Mouse (Mus musculus) midbrain, embryonic 11.5 days (tissue): ENCODE results near the gene Poldip3. TPM values are rescaled to one million over a fixed set of nuclear protein-coding genes. Genes with fewer than 3 reads are reported as not detected.

Experiments
- ATAC-seq: fragments of 200-750 bp; cut with Nextera tagmentation; 2 replicates; pipeline ENCODE4 v1.8.0; 2017; ENCODE audit warnings: moderate TSS enrichment, moderate library complexity; ENCODE audit not compliant: low FRiP score
- DNase-seq: peaks from one replicate; pipeline ENCODE4 v3.0.0; 2015; ENCODE audit warnings: low spot score; ENCODE audit errors: missing footprints
- H3K27ac ChIP-seq: fragments of 300-500 bp; sonication (generic); 2 replicates; pipeline ENCODE4 v1.5.1; 2014; ENCODE audit warnings: low read depth, low read length
- H3K27me3 ChIP-seq: fragments of 300-500 bp; sonication (generic); 2 replicates; pipeline ENCODE4 v1.6.1; 2014; ENCODE audit warnings: mild to moderate bottlenecking, low read length, moderate library complexity, mixed read lengths; ENCODE audit not compliant: control insufficient read depth, insufficient read depth
- H3K36me3 ChIP-seq: fragments of 300-500 bp; sonication (generic); 2 replicates; pipeline ENCODE4 v1.6.1; 2014; ENCODE audit warnings: mild to moderate bottlenecking, low read length, moderate library complexity, mixed read lengths; ENCODE audit not compliant: control insufficient read depth, insufficient read depth
- H3K4me1 ChIP-seq: fragments of 300-500 bp; sonication (generic); 2 replicates; pipeline ENCODE4 v1.6.1; 2014; ENCODE audit warnings: low read length; ENCODE audit not compliant: control insufficient read depth, insufficient read depth
- H3K4me2 ChIP-seq: fragments of 300-500 bp; sonication (generic); 2 replicates; pipeline ENCODE4 v1.6.1; 2014; ENCODE audit warnings: mild to moderate bottlenecking, moderate library complexity
- H3K4me3 ChIP-seq: fragments of 300-500 bp; sonication (generic); 2 replicates; pipeline ENCODE4 v1.5.1; 2014; ENCODE audit warnings: low read depth, low read length
- H3K9ac ChIP-seq: fragments of 300-500 bp; sonication (generic); 2 replicates; pipeline ENCODE4 v1.6.1; 2014; ENCODE audit warnings: low read length
- H3K9me3 ChIP-seq: fragments of 300-500 bp; sonication (generic); 2 replicates; pipeline ENCODE4 v1.6.1; 2016; ENCODE audit warnings: low read length; ENCODE audit not compliant: control insufficient read depth
- WGBS: fragments of 180-500 bp; shearing (Covaris S2); extraction: QIAGEN DNeasy Blood & Tissue Kit; methylation state at CpG from one replicate; pipeline ENCODE4 v1.1.7; 2014; 5-methylcytosine and 5-hydroxymethylcytosine counted together
- polyA plus RNA-seq: library from polyadenylated mRNA; unstranded; fragments of >200 nt; fragmentation: Nextera tagmentation; extraction: Ambion mirVana; gene quantifications from 2 replicates; pipeline ENCODE4 v1.2.1, GENCODE M21; 2014

Poldip3 gene
- polyA plus RNA-seq, 1 experiment from 2014 or later = 167 TPM

- WGBS = 1% methylated on average over 67 of the region's 67 CpGs
- peak; percentile 97 for ATAC-seq
- peak overlapping the region; percentile 95 for H3K4me2 ChIP-seq
- peak; percentile 100 for DNase-seq
- H3K27me3 ChIP-seq = no peaks in the 10 kb centered on the region
- H3K9ac ChIP-seq = peak overlapping the region; percentile 88
- H3K9me3 ChIP-seq = no peaks in the 10 kb centered on the region
- peak overlapping the region; percentile 72 for H3K27ac ChIP-seq
- H3K4me1 ChIP-seq = peaks cover 10% of the 10 kb centered on the region
- peak overlapping the region; percentile 85 for H3K4me3 ChIP-seq
- H3K36me3 ChIP-seq = no peaks in the 10 kb centered on the region
These were observed 22.7 kb upstream of the Poldip3 start for GRCm38 (mm10) chr15:83171712-83172481.

GRCm38 (mm10) chr15:83170956-83171659 is 21.9 kb upstream of the Poldip3 start:
- peak overlapping the region; percentile 88 for H3K9ac ChIP-seq
- peak overlapping the region; percentile 95 for H3K4me2 ChIP-seq
- H3K27ac ChIP-seq = no peak overlapping the region
- no peaks in the 10 kb centered on the region for H3K9me3 ChIP-seq
- DNase-seq = peak; percentile 77
- H3K36me3 ChIP-seq = no peaks in the 10 kb centered on the region
- no peak for ATAC-seq
- no peaks in the 10 kb centered on the region for H3K27me3 ChIP-seq
- H3K4me1 ChIP-seq = peaks cover 10% of the 10 kb centered on the region
- peak overlapping the region; percentile 85 for H3K4me3 ChIP-seq
- WGBS = 66% methylated on average over 8 of the region's 8 CpGs

GRCm38 (mm10) chr15:83169772-83170722 is 20.9 kb upstream of the Poldip3 start:
- no peak for ATAC-seq
- H3K4me1 ChIP-seq = peaks cover 10% of the 10 kb centered on the region
- no peak overlapping the region for H3K9ac ChIP-seq
- no peak overlapping the region for H3K27ac ChIP-seq
- WGBS = 91% methylated on average over 8 of the region's 8 CpGs
- no peaks in the 10 kb centered on the region for H3K27me3 ChIP-seq
- H3K9me3 ChIP-seq = no peaks in the 10 kb centered on the region
- no peak overlapping the region for H3K4me2 ChIP-seq
- no peak overlapping the region for H3K4me3 ChIP-seq
- DNase-seq = peak; percentile 57
- no peaks in the 10 kb centered on the region for H3K36me3 ChIP-seq

- H3K27me3 ChIP-seq = no peaks in the 10 kb centered on the region
- no peak overlapping the region for H3K27ac ChIP-seq
- H3K9me3 ChIP-seq = no peaks in the 10 kb centered on the region
- DNase-seq = peak; percentile 49
- no peak overlapping the region for H3K4me3 ChIP-seq
- H3K4me1 ChIP-seq = peaks cover 10% of the 10 kb centered on the region
- no peak for ATAC-seq
- no peak overlapping the region for H3K4me2 ChIP-seq
- no peaks in the 10 kb centered on the region for H3K36me3 ChIP-seq
- WGBS = 78% methylated on average over 7 of the region's 7 CpGs
- no peak overlapping the region for H3K9ac ChIP-seq
These were observed 19.9 kb upstream of the Poldip3 start for GRCm38 (mm10) chr15:83168875-83169771.

DNA sequence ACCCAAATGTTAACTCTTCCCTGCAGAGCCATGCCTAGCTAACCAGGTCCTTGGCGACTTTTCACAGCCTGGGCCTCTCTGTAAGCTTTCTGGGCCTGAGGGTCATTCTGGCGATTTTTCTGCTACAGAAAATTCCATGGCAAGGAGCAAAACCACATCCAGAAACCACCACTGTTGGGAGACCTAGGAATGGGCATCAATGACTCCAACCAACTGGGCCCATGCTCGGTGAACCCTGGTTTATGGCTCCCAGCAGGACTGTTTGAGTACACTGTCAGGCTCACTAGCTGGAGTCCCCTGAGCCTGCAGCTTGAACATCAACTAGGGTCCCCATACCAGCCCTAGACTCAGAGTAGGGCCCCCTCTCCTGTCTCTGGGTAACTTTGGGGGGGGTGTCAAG is 19.1 kb upstream of the Poldip3 start:
- no peak for ATAC-seq
- Histone ChIP-seq H3K9ac (no peak overlapping the region), H3K36me3 (no peaks in the 10 kb centered on the region), H3K4me1 (peaks cover 10% of the 10 kb centered on the region), H3K4me3 (no peak overlapping the region), H3K9me3 (no peaks in the 10 kb centered on the region), H3K4me2 (no peak overlapping the region), H3K27me3 (no peaks in the 10 kb centered on the region), H3K27ac (no peak overlapping the region)
- 88% methylated on average over 3 of the region's 3 CpGs for WGBS
- DNase-seq = peak; percentile 57

DNA sequence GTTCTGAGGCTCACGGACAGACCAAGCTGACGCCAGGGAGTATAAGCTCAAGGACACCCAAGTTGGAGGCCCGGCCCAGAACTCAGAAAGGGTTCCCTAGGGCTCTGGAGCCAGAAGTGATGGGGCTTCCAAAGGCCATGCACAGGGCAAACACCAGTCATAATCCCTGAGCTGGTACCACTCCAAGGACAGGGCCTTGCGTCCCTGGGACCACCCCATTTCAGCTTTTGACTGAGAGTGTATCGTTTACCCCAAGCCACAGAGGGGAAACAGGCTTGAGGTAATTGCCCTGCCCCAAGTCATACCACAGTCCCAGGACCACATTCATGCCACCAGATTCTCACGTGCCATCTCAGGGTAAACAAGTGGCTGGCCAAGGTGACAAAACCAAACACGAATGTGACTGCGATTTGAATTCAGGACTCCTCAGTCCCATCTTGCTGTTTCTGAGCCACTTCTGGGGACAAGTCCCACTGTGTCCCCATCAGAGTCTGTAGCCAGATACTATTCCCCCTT is 18.4 kb upstream of the Poldip3 start:
- 92% methylated on average over 8 of the region's 8 CpGs for WGBS
- Histone ChIP-seq H3K27me3 (no peaks in the 10 kb centered on the region), H3K4me3 (no peak overlapping the region), H3K36me3 (no peaks in the 10 kb centered on the region), H3K27ac (no peak overlapping the region), H3K9me3 (no peaks in the 10 kb centered on the region), H3K9ac (no peak overlapping the region), H3K4me2 (no peak overlapping the region), H3K4me1 (peaks cover 7% of the 10 kb centered on the region)
- DNase-seq = peak; percentile 17
- no peak for ATAC-seq

DNA sequence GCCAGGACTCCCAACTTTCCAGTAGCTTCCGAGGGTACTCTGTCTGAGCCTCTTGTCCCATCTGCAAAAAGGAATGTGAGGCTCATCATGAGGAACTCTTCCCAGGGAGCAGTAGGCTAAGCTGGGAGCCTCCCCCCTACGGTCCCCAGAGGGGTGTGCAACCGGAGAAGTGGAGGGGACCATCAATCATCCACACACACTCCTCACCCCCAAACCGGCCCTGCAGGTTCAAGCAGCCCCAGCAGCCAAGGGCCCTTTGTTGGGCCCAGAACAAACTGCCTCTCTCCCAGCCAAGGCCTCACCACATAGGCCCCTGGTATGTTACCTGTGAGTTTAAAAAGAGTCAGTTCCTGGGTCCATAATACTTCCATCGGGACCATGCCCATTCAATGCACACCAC is 17.9 kb upstream of the Poldip3 start:
- Histone ChIP-seq H3K36me3 (no peaks in the 10 kb centered on the region), H3K4me3 (no peak overlapping the region), H3K4me1 (peaks cover 6% of the 10 kb centered on the region), H3K4me2 (no peak overlapping the region), H3K9me3 (no peaks in the 10 kb centered on the region), H3K27me3 (no peaks in the 10 kb centered on the region), H3K9ac (no peak overlapping the region), H3K27ac (no peak overlapping the region)
- WGBS = 91% methylated on average over 5 of the region's 5 CpGs
- no peak for ATAC-seq
- peak; percentile 23 for DNase-seq

DNA sequence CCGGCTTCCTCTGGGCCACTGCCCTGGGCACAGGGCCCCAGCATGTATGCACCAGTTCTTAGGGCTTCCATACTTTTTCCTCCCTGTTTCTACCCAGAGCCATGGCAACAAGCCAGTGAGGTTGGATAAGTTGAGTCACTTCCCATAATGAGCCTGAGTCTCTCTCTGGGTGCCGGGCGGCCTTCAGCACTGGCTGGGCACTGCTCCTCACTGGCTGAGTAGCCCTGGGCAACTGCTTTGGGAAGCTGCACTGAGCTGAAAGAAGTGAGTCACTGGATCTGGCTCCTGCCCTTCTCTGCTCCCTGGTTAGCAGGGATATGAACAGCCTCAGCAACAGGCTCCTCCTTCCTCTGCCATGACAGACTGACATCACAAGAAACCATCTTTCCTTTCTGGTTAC is 17.5 kb upstream of the Poldip3 start:
- Histone ChIP-seq H3K27ac (no peak overlapping the region), H3K4me2 (no peak overlapping the region), H3K27me3 (no peaks in the 10 kb centered on the region), H3K4me1 (peaks cover 8% of the 10 kb centered on the region), H3K36me3 (no peaks in the 10 kb centered on the region), H3K9ac (no peak overlapping the region), H3K9me3 (no peaks in the 10 kb centered on the region), H3K4me3 (no peak overlapping the region)
- no peak for ATAC-seq
- 87% methylated on average over 3 of the region's 3 CpGs for WGBS
- DNase-seq = no peak
